Mouse (Mus musculus) embryonic fibroblast, embryonic 13.5 days (primary cell): ENCODE results near the gene Cd44.

Experiments
- CTCF ChIP-seq: IDR thresholded peaks from 2 replicates; pipeline ENCODE4 v1.5.1; 2011; ENCODE audit warnings: mild to moderate bottlenecking, control low read depth, low read length, moderate library complexity, borderline replicate concordance; ENCODE audit not compliant: insufficient read depth
- POLR2A ChIP-seq: IDR thresholded peaks from 2 replicates; pipeline ENCODE4 v1.6.1; 2011; ENCODE audit warnings: low read depth, mild to moderate bottlenecking, control low read depth, low read length, moderate library complexity

- TF ChIP-seq CTCF (no peak), POLR2A (no peak)
Measured at GRCm38 (mm10) chr2:102771304-102771703, 130.2 kb downstream of the Cd44 start.
